Mouse (Mus musculus): ENCODE results near the gene Pex10. TPM values are rescaled to one million over a fixed set of nuclear protein-coding genes. Genes with fewer than 3 reads are reported as not detected.

The Pex10 gene
- total RNA-seq, 2 experiments from 2014 or later: 11.0 to 18.6 TPM

DNA sequence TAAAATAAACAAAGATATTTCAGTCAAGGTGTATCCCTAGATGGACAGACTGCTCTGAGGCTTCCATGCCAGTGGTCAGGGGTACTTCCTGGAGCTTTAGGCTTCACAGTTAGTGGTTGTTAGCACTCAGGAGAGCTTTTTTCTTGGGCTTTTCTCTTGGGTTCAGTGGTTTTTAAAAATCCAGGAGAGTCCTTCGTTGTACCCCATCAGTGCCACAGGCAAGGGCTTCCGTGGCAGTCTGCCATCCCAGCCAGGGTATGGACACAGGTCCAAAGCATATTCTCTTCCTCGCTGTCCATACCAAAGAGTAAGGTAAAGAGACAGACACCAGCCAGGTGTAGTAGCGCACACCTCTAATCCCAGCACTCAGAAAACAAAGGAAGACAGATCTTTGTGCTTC is 23.3 kb downstream of the Pex10 start:
- ATAC-seq (replicated peaks; ENCODE audit: poor library complexity, severe bottlenecking): no peak

DNA sequence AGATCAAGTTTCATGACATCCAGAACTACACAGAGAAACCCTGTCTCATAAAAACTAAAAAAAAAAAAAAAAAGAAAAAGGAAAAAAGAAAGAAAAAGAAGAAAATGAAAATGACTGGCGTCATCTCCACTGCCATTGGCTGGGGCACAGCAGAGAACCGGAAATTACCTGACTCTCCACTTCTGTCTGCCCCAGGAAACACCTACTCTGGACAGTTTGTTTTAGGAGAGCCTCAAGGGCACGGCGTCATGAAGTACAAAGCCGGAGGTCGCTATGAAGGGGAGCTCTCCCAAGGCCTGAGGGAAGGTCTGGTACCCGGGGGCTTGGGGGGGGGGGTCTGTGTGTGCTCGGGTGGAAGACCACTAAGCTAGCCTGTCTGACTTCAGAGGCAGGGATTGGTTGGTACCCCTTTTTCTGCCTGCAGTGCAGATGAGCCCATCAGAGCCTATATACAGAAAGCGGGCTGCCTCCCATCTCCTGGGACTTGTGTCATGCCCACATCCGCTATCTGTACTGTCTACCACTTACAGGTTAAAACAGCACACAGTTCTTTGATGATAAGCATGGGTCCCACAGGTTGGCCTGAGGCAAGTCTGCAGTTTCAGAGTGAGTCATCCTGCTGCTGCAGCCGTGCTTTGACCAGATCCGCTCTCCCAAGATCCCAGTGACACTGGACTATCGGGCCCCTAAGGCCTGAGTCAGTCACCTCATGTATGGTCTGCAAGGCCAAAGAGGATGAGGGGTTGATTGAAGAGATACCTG is 24.1 kb downstream of the Pex10 start:
- no peak for ATAC-seq (replicated peaks; ENCODE audit: poor library complexity, severe bottlenecking)

DNA sequence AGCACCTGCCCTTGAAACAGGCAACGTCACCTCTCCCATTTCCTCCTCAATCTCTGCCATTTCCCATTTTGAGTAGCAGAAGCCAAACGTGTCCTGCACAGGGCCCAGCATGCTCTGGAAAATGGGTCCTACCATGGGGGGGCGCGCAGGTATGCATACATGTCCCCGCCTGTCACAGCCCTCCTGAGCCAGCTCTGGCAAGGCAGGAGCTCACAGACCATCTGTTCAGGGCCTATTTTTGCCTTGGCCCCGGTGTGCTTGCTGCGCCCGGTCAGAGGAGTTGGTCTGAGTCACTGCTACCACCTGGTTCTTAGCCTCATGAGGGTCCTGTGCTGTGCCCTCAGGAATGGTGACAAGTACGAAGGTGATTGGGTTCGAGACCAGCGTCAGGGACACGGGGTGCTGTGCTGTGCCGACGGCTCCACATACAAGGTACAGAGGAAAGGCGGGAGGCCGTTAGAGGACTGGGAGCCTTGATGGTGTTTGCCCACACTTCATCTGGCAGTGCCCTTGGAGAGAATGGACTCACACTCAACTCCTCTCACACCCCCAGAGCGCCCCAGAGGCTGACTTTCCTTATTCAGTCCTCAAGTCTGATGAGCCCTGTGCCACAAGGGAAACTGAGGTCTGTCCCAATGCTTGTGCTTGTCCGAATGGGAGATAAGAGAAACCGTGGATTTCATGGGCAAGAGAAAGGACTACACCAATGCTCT is 26.1 kb downstream of the Pex10 start:
- no peak for ATAC-seq (replicated peaks; ENCODE audit: poor library complexity, severe bottlenecking)

DNA sequence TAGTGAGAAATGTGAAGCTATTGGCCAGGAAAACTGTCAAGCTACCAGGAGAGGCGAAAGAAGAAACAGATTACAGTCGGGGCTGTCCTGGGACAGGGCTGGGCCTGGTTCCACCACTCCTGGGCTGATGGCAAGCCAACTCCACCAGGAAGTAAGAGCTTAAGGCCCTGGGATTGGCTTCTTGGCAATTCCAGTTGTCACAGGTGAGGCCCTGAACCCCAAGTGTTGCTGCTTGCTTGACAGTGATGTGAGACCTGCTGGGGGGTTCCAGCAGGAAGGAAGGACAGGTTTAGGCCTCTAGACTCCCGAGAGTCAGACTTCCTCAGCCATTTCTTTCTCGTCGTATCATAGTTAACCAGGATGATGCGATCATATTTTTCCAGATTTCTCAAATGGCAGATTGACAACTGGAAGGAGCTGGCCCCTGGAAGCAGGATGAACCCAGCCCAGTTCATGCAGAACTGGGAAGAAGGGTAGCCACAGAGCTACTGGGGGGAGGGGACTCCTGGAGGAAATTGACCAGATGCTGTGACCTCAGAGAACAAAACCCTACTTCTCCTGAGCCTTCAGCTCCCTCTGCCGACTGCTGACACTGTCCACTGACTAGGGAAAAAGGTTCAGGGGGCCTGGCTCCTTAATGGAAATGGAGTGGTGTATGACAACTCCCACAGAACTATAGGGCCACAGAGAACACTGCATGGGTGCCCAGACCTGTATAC is 26.8 kb downstream of the Pex10 start:
- no peak for ATAC-seq (replicated peaks; ENCODE audit: poor library complexity, severe bottlenecking)

DNA sequence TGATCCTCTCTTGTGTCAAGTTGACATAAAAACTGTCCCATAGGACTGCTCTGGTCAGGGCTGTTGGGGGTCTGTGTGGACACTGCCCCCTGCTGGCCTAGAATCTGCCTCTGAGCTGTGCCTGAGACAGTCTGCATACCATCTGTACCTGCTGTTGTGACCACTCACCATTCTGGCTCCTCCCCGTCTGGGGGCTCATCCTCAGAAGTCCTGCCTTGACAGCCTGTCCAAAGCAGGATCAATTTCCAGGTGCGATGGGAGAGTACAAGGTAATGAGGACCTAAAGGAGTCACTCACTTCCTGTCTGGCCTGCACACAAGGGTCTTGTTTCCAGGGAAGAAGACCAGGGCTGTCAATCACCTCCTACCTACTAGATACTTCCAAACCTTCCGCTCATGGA is 27.7 kb downstream of the Pex10 start:
- peak; percentile 65 for ATAC-seq (replicated peaks; ENCODE audit: poor library complexity, severe bottlenecking)

DNA sequence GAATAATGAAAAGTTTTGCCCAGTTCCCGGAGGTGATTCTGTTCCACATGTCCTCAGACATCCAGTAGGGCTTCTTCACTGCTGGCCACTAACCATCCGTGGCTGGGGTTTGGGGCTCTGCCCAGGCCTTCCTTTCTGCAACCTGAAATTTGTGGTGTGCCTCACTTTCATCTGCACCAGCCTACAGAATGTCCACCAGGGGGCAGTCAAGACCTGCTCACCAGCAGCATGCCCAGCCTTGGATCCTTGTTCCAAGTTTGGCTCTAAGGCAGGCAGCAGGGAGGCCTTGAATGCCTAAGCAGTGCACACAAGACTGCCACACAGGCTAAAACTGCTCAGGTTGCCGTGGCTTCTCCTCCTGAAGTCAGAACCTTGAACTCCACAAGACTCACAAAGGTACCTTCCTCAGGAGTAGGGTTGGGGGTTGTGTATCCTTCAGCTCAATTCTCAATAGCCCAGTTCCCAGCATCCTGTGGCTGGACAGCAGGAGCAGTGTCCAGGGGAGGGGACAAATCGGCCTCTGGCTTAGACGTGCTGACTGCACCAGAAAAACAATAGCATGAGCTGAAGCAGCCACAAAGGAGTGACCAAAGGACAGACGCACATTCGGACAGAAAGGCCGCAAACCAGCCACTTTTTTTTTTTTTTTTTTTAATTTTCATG is 28.6 kb downstream of the Pex10 start:
- peak; percentile 89 for ATAC-seq (replicated peaks; ENCODE audit: poor library complexity, severe bottlenecking)

DNA sequence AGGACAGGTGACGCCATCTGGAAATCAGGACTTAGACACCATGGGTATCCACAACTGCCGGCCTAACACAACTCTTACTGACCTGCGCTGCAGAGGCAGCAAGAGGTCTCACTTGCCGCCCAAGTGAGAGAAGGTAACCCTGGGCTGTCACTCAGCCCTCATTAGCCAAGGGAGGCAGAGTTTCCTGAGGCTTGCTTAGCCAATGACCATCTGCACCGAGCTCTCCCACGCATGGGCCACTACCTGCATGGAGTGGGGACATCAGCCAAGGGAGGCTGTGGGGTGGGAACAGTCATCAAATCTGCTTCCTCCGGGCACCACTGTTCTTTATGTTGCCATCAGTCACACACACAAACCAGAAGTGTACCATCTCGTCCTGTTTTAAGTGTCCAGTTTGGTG is 29.2 kb downstream of the Pex10 start:
- ATAC-seq (replicated peaks; ENCODE audit: poor library complexity, severe bottlenecking): no peak

DNA sequence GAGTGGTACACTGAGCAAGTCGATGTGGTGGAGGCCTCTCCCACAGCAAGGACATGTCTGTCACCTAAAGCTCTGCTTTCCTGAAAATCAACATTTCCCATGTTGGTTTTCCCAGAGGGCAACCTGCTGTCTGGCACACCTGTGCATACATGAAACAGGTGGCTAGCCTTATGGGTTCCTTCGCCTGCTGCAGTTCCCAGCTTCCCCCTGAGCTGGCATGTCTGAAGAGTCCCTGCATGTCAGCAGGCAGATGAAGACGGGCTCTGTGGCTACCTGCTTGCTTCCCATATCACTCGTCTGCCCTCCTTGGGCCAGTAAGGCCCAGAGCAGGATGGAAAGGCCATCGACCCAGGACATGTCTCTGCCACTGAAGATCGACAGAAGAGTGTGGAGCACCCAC is 30.6 kb downstream of the Pex10 start:
- ATAC-seq (replicated peaks; ENCODE audit: poor library complexity, severe bottlenecking): no peak

DNA sequence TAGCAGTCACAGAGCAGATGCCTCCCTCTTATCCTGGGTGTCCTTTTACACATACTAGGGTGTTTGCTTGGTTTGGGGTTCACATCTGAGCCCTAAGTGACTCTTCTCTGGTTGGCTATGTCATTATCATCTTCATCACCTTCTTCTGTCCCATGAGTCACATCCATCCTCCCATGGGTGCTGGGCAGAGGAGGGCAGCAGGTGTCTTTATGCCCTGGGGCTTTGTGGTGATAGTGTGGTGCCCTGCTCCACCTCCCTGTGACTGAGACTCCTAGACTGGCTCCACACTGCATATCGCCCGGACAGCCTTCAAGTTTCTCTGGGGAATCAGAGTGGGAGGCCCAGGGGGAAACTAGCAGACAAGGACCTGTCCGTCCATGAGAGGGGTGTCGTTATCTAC is 31.8 kb downstream of the Pex10 start:
- ATAC-seq (replicated peaks; ENCODE audit: poor library complexity, severe bottlenecking): no peak

DNA sequence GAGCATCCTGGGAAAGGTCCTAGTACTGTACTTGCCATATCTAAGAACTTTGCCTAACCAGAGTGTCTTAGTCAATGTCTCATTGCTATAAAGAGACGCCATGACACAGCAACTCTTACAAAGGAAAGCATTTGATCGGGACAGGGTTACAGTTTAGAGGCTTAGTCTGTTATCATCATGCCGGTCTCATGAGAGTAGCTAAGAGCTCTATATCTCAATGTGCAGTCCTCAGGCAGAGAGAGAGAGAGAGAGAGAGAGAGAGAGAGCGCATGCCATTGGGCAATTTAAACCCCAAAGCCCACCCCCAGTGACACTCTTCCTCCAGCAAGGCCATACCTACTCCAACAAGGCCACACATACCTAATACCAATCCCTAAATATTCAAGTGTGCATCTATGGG is 41.1 kb downstream of the Pex10 start:
- ATAC-seq (replicated peaks; ENCODE audit: poor library complexity, severe bottlenecking): no peak

DNA sequence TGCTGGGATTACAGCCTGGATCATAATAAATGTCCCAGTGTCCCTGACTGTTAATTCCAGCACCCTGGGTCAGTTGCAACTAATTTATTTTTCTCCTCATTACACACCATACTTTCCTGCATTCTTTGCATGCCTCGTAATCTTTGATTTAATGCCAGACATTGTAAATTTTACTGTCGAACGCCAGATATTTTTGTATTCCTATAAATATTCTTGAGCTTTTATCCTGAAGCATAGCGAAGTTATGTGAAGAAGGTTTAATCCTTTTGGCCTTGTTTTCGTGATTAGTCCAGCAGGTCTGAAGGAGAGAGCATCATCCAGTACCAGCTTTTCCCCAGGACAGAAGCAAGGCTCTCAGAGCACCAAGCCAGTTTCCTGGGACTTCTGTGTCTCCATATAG is 42.7 kb downstream of the Pex10 start:
- ATAC-seq (replicated peaks; ENCODE audit: poor library complexity, severe bottlenecking): no peak

DNA sequence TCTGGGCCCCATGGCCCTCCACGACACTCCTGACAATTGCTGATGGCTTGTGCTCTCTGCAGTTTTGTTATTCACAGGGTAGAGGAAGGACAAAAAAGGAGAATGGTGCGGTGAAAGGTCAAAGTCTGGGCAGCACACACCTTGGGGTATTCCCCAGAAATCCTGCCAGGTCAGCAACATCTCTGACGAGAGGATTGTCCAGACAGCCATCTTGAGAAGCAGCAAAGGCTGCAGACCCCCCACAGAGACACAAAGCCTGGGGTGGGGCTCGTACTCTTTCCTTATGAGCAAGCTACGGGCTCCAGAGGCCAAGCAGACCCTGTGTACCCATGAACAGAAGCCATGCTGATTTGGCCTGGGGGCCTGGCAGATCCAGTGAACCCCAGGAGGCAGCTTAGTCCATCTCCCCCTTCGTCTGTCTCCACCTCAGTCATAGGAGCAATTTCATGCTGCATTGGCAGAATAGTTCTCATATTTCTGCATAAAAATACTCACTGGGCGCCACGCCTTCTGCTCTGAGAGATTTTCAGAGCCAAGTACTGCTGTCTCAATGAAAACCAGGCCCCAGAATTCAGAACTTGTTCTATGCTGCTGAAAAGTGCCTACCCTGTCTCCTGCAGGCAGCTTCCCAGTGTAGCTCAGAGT is 47.1 kb downstream of the Pex10 start:
- no peak for ATAC-seq (replicated peaks; ENCODE audit: poor library complexity, severe bottlenecking)

DNA sequence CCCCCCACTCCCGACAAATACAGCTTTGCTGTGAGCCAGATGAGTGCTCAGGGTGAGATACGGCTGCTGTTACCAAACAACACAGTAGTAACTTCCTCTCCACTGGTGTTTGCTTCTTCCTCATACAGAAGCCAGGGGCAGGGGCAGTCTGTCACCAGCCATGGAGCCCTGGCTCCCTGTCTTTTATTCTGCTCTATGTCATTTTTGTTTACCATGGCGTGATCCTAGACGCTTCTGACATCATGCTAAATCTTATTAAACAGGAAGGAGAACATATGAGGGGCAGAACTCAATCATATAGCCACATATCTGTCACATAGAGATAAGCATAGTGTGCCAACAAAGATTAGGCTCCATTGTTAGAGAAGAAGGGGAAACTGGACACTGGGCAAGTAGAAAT is 49.8 kb downstream of the Pex10 start:
- peak; percentile 90 for ATAC-seq (replicated peaks; ENCODE audit: poor library complexity, severe bottlenecking)

DNA sequence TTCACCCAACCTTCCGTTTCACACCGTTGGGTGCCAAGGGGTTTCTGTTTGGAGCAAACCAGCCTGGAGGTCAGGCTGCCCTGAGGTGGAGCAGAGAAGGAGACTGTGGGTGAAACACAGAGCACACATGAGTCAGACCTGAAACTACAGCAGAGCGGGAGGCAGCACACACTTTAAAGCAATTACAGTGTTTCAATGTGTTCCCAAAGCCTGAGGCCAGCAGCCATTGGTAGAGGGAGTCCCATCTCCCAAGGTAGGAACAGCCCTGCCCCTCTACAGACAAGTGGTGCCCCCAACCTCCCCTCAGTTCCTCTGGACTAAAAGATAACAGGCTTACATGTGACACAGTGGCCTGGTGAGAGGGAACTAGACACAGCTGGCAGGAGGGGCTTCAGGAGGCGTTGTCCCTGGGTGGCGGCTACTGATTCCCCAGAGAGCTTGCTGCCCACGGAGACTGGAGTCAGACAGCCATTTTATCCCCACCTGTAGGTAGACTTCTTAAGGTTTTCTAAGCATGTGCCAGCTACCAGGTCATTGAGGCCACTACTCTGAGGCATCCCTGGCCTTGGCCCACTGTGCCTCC is 50.7 kb downstream of the Pex10 start:
- ATAC-seq (replicated peaks; ENCODE audit: poor library complexity, severe bottlenecking): peak; percentile 24; the same call in 1 of the 2 replicates

DNA sequence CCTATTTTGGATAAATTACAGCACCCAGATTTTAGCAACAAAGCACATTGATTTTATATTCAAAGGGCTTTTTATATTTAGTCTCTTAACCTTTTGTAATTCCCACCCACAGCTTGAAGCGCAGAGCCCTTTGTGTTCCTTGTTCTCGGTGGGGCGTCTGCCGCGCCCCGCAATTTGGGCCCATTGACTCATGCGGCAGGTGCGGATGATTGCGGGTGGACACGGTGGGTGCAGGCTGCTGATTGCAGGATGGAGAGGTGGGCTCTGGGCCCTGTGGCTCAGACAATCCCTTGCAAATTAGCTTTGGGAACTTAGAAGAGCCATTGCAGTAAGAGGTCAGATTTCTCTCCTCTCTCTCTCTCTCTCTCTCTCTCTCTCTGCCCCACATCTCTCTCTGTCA is 51.5 kb downstream of the Pex10 start:
- ATAC-seq (replicated peaks; ENCODE audit: poor library complexity, severe bottlenecking): no peak

DNA sequence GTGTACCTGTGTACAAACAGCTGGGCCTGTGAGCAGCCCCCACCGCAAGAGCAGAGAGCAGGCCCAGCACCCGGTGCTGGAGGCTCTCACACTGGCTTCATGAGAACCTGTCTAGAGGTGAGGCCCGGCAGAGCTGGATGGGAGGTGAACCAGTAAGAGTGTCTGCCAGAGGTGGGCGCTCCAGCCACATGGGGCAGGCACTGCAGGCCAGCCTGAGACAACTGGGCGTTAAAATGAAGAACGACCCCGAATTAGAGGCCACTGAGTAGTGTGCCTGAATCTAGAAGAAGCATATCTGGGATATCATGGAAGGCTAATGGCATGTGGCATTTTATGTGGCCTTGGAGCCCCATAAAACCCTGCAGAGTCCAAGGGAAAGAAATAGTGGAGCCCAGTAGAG is 53.2 kb downstream of the Pex10 start:
- no peak for ATAC-seq (replicated peaks; ENCODE audit: poor library complexity, severe bottlenecking)

DNA sequence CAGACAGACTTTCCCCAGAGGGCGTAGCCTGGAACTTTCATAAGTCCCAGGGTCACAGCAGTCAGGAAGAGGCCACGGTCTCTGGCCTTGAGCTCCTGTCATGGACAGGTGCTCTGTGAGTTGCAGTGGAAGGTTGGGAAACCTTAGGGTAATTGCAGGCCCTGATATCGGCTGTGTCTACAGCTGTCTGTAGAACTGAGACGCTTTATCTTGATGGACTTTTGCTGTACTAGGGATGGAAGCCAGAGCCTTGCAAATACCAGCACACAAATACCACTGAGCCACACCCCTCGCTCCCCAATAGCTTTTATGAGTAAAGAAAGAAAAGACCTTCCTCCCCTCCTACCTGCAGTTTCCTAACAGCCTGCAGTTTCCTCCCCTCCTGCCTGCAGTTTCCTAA is 53.8 kb downstream of the Pex10 start:
- no peak for ATAC-seq (replicated peaks; ENCODE audit: poor library complexity, severe bottlenecking)

DNA sequence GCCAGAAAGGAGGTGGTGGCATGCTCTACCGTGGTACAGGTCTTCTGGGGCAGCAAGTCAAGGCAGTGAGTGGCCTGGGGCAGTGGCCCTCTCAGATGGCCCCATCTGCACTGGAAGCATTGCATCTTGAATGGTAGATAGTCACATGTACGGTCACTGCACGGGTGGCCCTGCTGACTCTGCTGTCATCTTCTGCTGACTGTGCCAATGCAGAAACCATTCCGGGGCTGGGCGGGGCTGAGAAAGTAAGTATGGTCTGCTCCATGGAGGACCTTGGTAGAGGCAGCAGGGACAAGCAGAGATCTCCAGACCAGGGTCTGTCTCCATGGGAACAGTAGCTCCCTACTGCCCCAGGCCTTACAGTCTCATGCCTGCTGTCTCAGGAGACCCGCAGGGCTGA is 54.4 kb downstream of the Pex10 start:
- no peak for ATAC-seq (replicated peaks; ENCODE audit: poor library complexity, severe bottlenecking)
